ENCODE assay signal across 28 mouse cellular contexts in genomic region chr4:148328237-148328636, GRCm38 (mm10). TPM values are rescaled to one million over a fixed set of nuclear protein-coding genes. Genes with fewer than 3 reads are reported as not detected.
A peak's percentile ranks its signal among the peaks of the same experiment; 100 is the strongest.
DNase-seq lines count a peak whose midpoint lies in the region; ATAC-seq and TF ChIP-seq lines count a peak whose summit lies in the region.
"Had no signal": no experiment of that assay in that cellular context is flagged by ENCODE, and none has a peak within 500 bp of the region (broad histone marks: within the 10 kb centered on the region; RNA-seq: fewer than 3 reads in every experiment).

No protein-coding gene starts in this region.

- in situ Hi-C loops in ES-E14 (cut with MboI; ENCODE audit: low sequenced_read_pairs in 2 of 2, unreplicated experiment in 2 of 2), result no loop called here

- DNase-seq in hindbrain, embryonic 10.5 days (ENCODE audit: low spot score), result no peak
- no peak for DNase-seq in midbrain, embryonic 10.5 days (ENCODE audit: low spot score)
- no peak for DNase-seq in midbrain, embryonic 11.5 days (ENCODE audit: low spot score, missing footprints)
- DNase-seq in ES-E14 (ENCODE audit: low read depth, low spot score), result peak; percentile 16
- no peak for DNase-seq in adrenal gland, adult (ENCODE audit: inconsistent age in 2 of 2, low spot score in 1 of 2)
- no peak for DNase-seq in right cerebral cortex, postnatal 25 days
- DNase-seq: B cell, adult 2 months; cerebellum, adult 11 months; cerebellum, adult 9-11 months; gastrocnemius, adult 2 months; kidney, adult 8-10 months; kidney, postnatal 25 days; lung, adult 18-20 months; lung, postnatal 36 days; thymus, adult 2 months; thymus, postnatal 4 days had no signal

- no peak overlapping the region for H3K4me2 ChIP-seq in hindbrain, embryonic 12.5 days (replicated peaks)
- H3K4me2 ChIP-seq in midbrain, embryonic 11.5 days, result no peak overlapping the region
- H3K4me2 ChIP-seq in neural tube, embryonic 15.5 days, result no peak overlapping the region
- H3K4me2 ChIP-seq: liver, embryonic 12.5 days had no signal

- no peaks in the 10 kb centered on the region for H3K36me3 ChIP-seq in hindbrain, embryonic 10.5 days
- no peaks in the 10 kb centered on the region for H3K36me3 ChIP-seq in hindbrain, embryonic 12.5 days
- no peaks in the 10 kb centered on the region for H3K36me3 ChIP-seq in midbrain, embryonic 10.5 days
- no peaks in the 10 kb centered on the region for H3K36me3 ChIP-seq in midbrain, embryonic 11.5 days (ENCODE audit: control insufficient read depth, insufficient read depth, low read length)
- H3K36me3 ChIP-seq in ES-E14 (ENCODE audit: control insufficient read depth, insufficient read depth, low read length, poor library complexity, severe bottlenecking), result no peaks in the 10 kb centered on the region
- no peaks in the 10 kb centered on the region for H3K36me3 ChIP-seq in neural tube, embryonic 15.5 days
- H3K36me3 ChIP-seq: forebrain, embryonic 12.5 days; limb, embryonic 13.5 days; liver, embryonic 12.5 days; neural tube, embryonic 12.5 days had no signal

- no peak overlapping the region for H3K9ac ChIP-seq in hindbrain, embryonic 12.5 days
- no peak overlapping the region for H3K9ac ChIP-seq in midbrain, embryonic 11.5 days (ENCODE audit: low read length)
- no peak overlapping the region for H3K9ac ChIP-seq in ES-E14 (ENCODE audit: insufficient read depth, low read depth, low read length, poor library complexity, severe bottlenecking)
- no peak overlapping the region for H3K9ac ChIP-seq in neural tube, embryonic 15.5 days (replicated peaks)
- H3K9ac ChIP-seq: forebrain, embryonic 12.5 days; limb, embryonic 13.5 days; liver, embryonic 12.5 days; neural tube, embryonic 12.5 days had no signal

- H3K27ac ChIP-seq in hindbrain, embryonic 10.5 days, result peak overlapping the region; percentile 80; the same call in 1 of the 2 replicates
- no peak overlapping the region for H3K27ac ChIP-seq in hindbrain, embryonic 12.5 days
- peak overlapping the region; percentile 85 for H3K27ac ChIP-seq in midbrain, embryonic 10.5 days (replicated peaks)
- no peak overlapping the region for H3K27ac ChIP-seq in midbrain, embryonic 11.5 days (ENCODE audit: low read depth, low read length)
- no peak overlapping the region for H3K27ac ChIP-seq in ES-E14 (ENCODE audit: insufficient read depth, low read depth, low read length, poor library complexity, severe bottlenecking)
- peak overlapping the region; percentile 75; the same call in 1 of the 2 replicates for H3K27ac ChIP-seq in neural tube, embryonic 15.5 days (replicated peaks)
- H3K27ac ChIP-seq: gastrocnemius, adult 2 months; layer of hippocampus, adult 2 months; limb, embryonic 13.5 days; liver, embryonic 12.5 days; neural tube, embryonic 12.5 days; stomach, postnatal 0 days had no signal

- H3K4me1 ChIP-seq in hindbrain, embryonic 10.5 days (replicated peaks), result peaks cover 60% of the 10 kb centered on the region
- H3K4me1 ChIP-seq in hindbrain, embryonic 12.5 days, result peaks cover 51% of the 10 kb centered on the region
- H3K4me1 ChIP-seq in midbrain, embryonic 10.5 days, result peaks cover 62% of the 10 kb centered on the region
- peaks cover 29% of the 10 kb centered on the region for H3K4me1 ChIP-seq in midbrain, embryonic 11.5 days (ENCODE audit: control insufficient read depth, insufficient read depth, low read length)
- H3K4me1 ChIP-seq in ES-E14 (ENCODE audit: control insufficient read depth in 2 of 2, insufficient read depth in 2 of 2, low read length in 2 of 2, poor library complexity in 1 of 2), result no peaks in the 10 kb centered on the region
- H3K4me1 ChIP-seq in neural tube, embryonic 15.5 days, result peaks cover 43% of the 10 kb centered on the region
- H3K4me1 ChIP-seq: liver, embryonic 12.5 days had no signal

- WGBS in hindbrain, embryonic 10.5 days, result 80% methylated on average over 1 of the region's 1 CpGs
- WGBS in hindbrain, embryonic 12.5 days, result 75% methylated on average over 1 of the region's 1 CpGs
- WGBS in midbrain, embryonic 10.5 days, result 93% methylated on average over 1 of the region's 1 CpGs
- WGBS in midbrain, embryonic 11.5 days, result 93% methylated on average over 1 of the region's 1 CpGs
- WGBS in neural tube, embryonic 15.5 days, result 85% methylated on average over 1 of the region's 1 CpGs

- no peak for ATAC-seq in hindbrain, embryonic 12.5 days (ENCODE audit: low FRiP score)
- ATAC-seq in midbrain, embryonic 11.5 days (ENCODE audit: low FRiP score), result no peak
- ATAC-seq in neural tube, embryonic 15.5 days (ENCODE audit: low FRiP score), result no peak
- ATAC-seq: liver, embryonic 12.5 days had no signal

- peaks cover 18% of the 10 kb centered on the region for H3K27me3 ChIP-seq in hindbrain, embryonic 10.5 days (ENCODE audit: insufficient read depth, poor library complexity, severe bottlenecking)
- H3K27me3 ChIP-seq in hindbrain, embryonic 12.5 days, result peaks cover 2% of the 10 kb centered on the region; the same call in 1 of the 2 replicates
- H3K27me3 ChIP-seq in midbrain, embryonic 10.5 days (ENCODE audit: low read depth, poor library complexity, severe bottlenecking), result peaks cover 23% of the 10 kb centered on the region
- H3K27me3 ChIP-seq in midbrain, embryonic 11.5 days (ENCODE audit: control insufficient read depth, insufficient read depth, low read length), result no peaks in the 10 kb centered on the region
- H3K27me3 ChIP-seq in neural tube, embryonic 15.5 days (replicated peaks), result no peaks in the 10 kb centered on the region

- H3K4me3 ChIP-seq in hindbrain, embryonic 10.5 days, result no peak overlapping the region
- H3K4me3 ChIP-seq in hindbrain, embryonic 12.5 days, result no peak overlapping the region
- no peak overlapping the region for H3K4me3 ChIP-seq in midbrain, embryonic 10.5 days
- H3K4me3 ChIP-seq in midbrain, embryonic 11.5 days (ENCODE audit: low read depth, low read length), result no peak overlapping the region
- no peak overlapping the region for H3K4me3 ChIP-seq in ES-E14 (ENCODE audit: insufficient read depth in 1 of 2, low read depth in 1 of 2, low read length in 2 of 2, poor library complexity in 1 of 2, severe bottlenecking in 1 of 2)
- no peak overlapping the region for H3K4me3 ChIP-seq in neural tube, embryonic 15.5 days (replicated peaks)
- H3K4me3 ChIP-seq: gastrocnemius, adult 2 months; layer of hippocampus, adult 2 months; limb, embryonic 13.5 days; liver, embryonic 12.5 days; megakaryocyte, embryonic 14.5 days; neural tube, embryonic 12.5 days had no signal

- no peaks in the 10 kb centered on the region for H3K9me3 ChIP-seq in hindbrain, embryonic 10.5 days
- no peaks in the 10 kb centered on the region for H3K9me3 ChIP-seq in hindbrain, embryonic 12.5 days (replicated peaks)
- H3K9me3 ChIP-seq in midbrain, embryonic 10.5 days (replicated peaks), result no peaks in the 10 kb centered on the region
- no peaks in the 10 kb centered on the region for H3K9me3 ChIP-seq in midbrain, embryonic 11.5 days (ENCODE audit: control insufficient read depth, low read length)
- no peaks in the 10 kb centered on the region for H3K9me3 ChIP-seq in ES-E14 (ENCODE audit: control insufficient read depth, insufficient read depth, low read depth, low read length)
- no peaks in the 10 kb centered on the region for H3K9me3 ChIP-seq in neural tube, embryonic 15.5 days (replicated peaks)
- H3K9me3 ChIP-seq: forebrain, embryonic 12.5 days; liver, embryonic 12.5 days; neural tube, embryonic 12.5 days had no signal

TF ChIP-seq in ES-E14, 5 proteins besides CTCF, POLR2A, EP300 and RAD21:
- TF ChIP-seq MAFK (IDR thresholded peaks at IDR 0.05; ENCODE audit: insufficient read depth, low read depth, low read length) (no peak), ZNF384 (IDR thresholded peaks at IDR 0.05; ENCODE audit: low read depth, low read length) (no peak), CHD2 (IDR thresholded peaks at IDR 0.05; ENCODE audit: low read depth, low read length) (no peak), ZC3H11A (IDR thresholded peaks at IDR 0.05; ENCODE audit: borderline replicate concordance, low read depth, low read length) (no peak), HCFC1 (IDR thresholded peaks at IDR 0.05; ENCODE audit: borderline replicate concordance, insufficient read depth, low read length) (no peak)

RNA-seq across cellular contexts. Expression of gene Disp3, which starts 40.5 kb away (rescaled TPM):
- 3.7 and 10.7 TPM in 2 replicates for polyA plus RNA-seq in hindbrain, embryonic 10.5 days (2016; fragmentation: Nextera tagmentation; extraction: Ambion mirVana)
- 13.2 and 14.7 TPM in 2 replicates for polyA plus RNA-seq in hindbrain, embryonic 12.5 days (2016; fragmentation: Nextera tagmentation; extraction: Ambion mirVana)
- polyA plus RNA-seq in midbrain, embryonic 10.5 days (2016; fragmentation: Nextera tagmentation; extraction: Ambion mirVana), result 3.2 and 3.7 TPM in 2 replicates
- polyA plus RNA-seq in midbrain, embryonic 11.5 days (2014; fragmentation: Nextera tagmentation; extraction: Ambion mirVana), result 2.5 and 2.9 TPM in 2 replicates
- 1.6 and 2.2 TPM in 2 replicates for total RNA-seq in ES-E14 (2012; rRNA removed)
- polyA plus RNA-seq in neural tube, embryonic 15.5 days (2015; fragmentation: Nextera tagmentation; extraction: Ambion mirVana), result 13.0 and 15.6 TPM in 2 replicates
- total RNA-seq: CH12.LX; common myeloid progenitor, adult 5-6 weeks; gastrocnemius, adult 2 months; heart, postnatal 25 days had no signal

Comparison
In these comparisons a context has a peak if more than half of its experiments do, and no peak if none do; other contexts are left out.
1. H3K27ac ChIP-seq: peak in hindbrain, embryonic 10.5 days (single experiment), midbrain, embryonic 10.5 days (single experiment) and neural tube, embryonic 15.5 days (single experiment); none in hindbrain, embryonic 12.5 days (single experiment), midbrain, embryonic 11.5 days (single experiment) and ES-E14 (single experiment).